Mouse (Mus musculus): ENCODE data around the gene 0610030E20Rik.

The 0610030E20Rik gene

DNA sequence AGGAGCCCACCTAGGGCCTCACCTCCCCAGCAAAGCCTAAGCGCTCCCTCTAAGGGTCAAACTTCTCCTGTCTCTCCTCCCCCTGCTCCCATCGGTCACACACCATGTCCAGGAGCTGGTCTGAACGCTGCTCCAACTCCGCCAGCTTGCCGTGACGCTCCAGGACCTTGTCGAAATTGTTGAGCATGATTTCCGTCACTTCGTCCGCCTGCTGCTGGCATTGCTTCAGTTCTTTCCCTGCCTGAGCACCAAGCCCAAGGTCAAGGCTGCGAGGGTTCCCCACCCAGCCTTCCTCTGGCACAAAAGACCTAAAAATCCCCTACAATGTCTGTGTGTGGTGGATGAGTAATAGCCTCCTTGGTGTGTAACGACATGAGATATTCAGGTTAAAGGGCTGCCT lies 23.0 kb downstream of the 0610030E20Rik start:
- in situ Hi-C loops (cut with MseI, MboI): no loop called here

DNA sequence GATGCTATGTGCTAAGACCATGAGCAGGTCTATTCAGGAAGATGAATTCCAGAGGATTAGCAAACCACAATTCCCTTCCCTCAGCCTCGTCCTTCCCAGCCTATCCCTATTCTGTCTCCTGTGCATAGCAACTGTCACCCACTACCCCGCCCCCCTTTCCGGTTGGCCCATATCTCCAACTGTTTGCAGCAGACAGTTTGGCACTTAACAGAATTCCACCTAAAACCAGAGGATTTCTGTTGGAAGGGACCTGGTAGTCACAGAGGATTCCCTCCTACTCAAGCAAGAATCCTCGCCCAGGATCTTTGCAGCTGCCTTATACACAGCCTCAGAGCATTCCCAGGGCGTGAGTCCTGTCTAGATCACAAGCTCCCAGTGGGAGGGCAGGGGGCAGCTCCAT lies 24.0 kb downstream of the 0610030E20Rik start:
- in situ Hi-C loops (cut with MseI, MboI): no loop called here

DNA sequence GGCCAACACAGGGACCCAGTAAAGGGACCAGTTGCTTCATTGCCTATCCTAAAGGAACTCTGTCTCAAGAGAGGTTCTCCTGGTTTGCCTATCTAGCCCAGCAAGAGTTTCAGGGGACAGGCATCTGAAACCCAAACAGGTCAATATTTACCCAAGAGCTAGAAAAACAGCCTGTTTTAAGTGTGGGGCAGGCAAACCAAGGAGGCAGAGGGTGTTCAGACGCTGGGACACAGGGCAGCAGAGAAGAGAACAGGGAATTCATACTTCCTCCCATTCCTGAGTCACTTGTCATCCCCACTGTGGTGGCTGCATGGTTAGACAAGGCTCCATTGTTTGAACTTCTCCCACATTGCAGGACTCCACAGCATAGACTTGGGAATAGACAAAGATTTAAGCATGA lies 24.5 kb downstream of the 0610030E20Rik start:
- in situ Hi-C loops (cut with MseI, MboI): no loop called here

DNA sequence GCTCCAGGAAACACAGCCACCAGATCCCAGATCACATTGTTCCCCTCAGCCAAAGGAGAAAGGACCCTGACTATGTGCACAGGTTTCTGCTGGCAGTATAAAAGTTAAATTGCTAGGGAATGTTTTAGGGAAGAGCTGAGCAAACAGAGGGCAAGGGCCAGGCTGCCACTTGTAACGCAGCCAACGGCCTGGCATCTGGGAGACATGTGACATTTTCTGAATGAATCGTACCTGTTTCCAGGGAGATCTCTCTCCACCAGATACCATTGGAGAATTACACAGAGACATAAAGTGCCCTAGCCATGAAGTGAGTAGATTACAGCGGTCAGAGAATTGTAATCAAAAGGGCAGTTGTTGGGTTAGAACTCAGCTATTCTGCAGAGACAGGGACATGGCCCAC lies 26.1 kb downstream of the 0610030E20Rik start:
- in situ Hi-C loops (cut with MseI, MboI): no loop called here

DNA sequence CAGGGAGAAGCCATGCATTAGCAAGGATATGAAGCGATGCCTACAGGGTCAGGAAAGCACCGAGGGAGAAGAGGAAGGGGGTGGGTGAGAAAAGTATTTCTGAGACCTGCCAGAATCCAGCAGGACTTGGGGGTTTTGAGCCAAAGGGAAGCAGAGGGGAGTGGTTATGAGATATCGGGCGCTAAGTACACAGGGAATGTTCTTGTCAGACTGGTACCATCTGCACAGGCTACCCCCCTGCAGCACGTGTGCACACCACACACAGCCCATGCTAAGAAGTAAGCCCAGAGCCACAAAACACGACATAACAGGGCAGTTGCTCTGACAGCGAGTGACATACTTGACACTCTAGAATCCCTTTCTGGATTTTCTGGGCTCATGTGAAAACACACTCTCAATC lies 27.1 kb downstream of the 0610030E20Rik start:
- in situ Hi-C loops (cut with MseI, MboI): no loop called here

- in situ Hi-C loops (cut with MseI, MboI): no loop called here
Measured at GRCm38 (mm10) chr6:72374820-72375563, 27.9 kb downstream of the 0610030E20Rik start.

- in situ Hi-C loops (cut with MseI, MboI): no loop called here
Measured at GRCm38 (mm10) chr6:72378510-72379234, 31.6 kb downstream of the 0610030E20Rik start.

DNA sequence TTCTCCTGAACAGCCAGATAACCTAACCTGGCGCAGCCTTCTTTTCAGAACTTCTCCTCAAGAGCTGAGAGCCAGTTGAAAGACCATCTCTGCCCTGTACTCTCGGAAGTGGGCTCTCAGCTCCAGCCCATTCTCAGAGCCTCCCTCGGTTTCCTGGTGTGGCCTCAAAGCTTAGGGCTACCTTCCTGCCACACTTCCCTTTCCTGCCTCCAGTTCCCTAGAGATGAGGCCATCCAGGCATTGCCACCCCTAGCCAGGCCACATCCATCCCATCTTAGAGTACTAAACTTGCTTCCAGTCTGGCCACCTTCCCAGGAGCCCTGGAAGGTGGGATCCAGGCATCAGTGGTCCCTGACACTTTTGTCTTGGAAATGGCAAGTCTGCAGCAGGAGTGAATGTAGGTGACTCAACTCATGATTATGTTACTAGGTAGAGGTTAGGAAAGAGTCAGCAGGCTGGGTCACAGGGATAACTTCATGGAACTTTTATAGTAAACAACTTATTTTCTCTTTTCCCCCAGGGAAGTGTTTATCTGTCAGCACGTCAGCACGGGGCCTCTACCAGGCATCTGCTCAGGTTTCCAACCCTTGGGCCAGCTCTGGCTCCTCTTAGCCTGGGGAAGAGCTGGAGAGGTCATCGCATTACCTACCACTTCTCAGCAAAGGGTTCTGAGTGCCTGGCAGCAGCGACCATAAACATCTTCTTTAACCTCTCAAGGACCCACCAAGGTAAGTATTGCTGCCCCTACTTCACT lies 32.4 kb downstream of the 0610030E20Rik start:
- in situ Hi-C loops (cut with MseI, MboI): no loop called here

DNA sequence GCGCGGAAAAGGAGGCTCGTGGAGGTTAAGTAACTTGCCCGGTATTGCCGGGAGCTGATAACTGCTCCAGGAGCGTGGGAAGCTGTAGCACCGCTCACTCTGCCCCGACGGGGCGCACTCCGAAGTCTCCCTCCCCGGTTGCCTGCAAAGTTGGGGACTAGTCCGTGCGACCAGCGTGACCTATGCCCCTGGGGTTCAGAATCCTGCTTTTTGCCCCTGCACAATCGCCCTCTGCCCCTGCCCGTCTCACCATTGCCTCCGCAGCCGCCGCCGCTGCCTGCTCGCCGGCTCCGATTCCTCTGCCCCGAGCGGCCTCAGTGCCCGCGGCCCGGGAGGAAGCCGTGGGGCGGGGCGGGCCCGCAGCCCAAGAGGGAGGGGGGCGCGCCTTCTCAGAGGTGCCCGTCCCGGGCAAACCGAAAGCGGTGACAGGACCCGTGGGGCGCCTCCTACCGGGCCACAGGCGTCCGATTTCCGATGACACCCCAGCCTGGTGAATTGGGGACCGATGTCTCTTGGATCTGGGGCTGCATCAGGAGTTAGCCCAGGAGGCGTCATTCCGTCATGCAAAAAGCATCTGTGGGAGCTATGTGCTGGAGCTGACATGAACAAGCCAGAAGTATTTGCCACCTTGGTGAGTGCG lies 33.1 kb downstream of the 0610030E20Rik start, which contains the start of gene Vamp5:
Gene Vamp5, minus strand, starts transcription at position 338 of the 640 bp plus-strand sequence.
- in situ Hi-C loops (cut with MseI, MboI): no loop called here

DNA sequence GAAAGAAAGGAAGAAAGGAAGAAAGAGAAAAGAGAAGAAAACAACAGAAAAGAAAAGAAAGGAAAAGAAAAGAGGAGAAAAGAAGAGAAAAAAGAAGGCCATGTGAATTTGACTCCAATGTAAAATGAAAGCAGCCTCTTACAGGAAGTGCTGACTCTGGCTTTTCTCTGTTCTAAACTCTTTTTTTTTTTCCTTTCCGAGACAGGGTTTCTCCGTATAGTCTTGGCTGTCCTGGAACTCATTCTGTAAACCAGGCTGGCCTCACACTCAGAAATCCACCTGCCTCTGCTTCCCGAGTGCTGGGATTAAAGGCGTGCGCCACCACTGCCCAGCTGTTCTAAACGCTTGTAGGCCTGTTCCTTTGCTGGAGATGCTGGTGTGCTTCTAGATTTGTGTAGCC lies 35.4 kb downstream of the 0610030E20Rik start:
- in situ Hi-C loops (cut with MseI, MboI): no loop called here

GRCm38 (mm10) chr6:72383142-72383820 lies 36.2 kb downstream of the 0610030E20Rik start:
- in situ Hi-C loops (cut with MseI, MboI): no loop called here

DNA sequence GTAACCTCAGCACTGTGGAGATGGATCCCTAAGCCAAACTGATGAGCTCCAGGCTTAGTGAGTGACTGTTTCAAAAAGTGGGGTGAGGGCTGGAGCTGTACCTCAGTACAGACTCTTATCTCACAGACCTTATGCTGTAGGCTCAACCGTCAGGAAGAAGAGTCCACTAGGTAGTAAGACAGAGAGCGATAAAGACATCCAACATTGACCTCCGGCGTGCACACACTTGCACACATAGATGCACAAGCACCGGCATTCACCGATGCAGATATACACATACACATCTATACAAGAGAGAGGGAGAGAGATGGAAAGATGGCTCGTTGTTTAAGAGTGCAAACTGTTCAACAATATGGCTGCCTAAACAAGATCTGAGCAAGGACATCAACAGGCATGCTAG lies 36.8 kb downstream of the 0610030E20Rik start:
- in situ Hi-C loops (cut with MseI, MboI): no loop called here

DNA sequence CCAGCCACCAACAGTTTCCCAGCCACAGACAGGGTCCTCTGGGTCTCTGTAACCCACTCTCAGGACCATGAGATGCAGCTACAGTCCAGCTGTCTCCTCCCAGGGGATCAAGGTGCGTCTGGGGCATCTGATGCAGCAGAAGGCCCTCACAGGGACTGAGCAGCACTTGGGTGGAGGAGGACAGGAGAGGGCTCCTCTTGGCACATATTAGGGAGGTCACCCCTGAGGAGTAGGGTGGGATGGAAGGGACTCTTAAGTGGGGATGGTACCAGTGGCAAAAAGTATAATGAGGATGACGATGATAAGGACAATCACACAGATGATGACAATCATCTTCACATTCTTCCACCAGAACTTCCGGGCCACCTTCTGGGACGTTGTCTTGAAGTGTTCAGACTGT lies 38.1 kb downstream of the 0610030E20Rik start:
- in situ Hi-C loops (cut with MseI, MboI): no loop called here

- in situ Hi-C loops (cut with MseI, MboI): no loop called here
Measured at GRCm38 (mm10) chr6:72386561-72386960, 39.4 kb downstream of the 0610030E20Rik start.

GRCm38 (mm10) chr6:72387816-72388215 lies 40.7 kb downstream of the 0610030E20Rik start:
- in situ Hi-C loops (cut with MseI, MboI): no loop called here

- in situ Hi-C loops (cut with MseI, MboI): no loop called here
Measured at GRCm38 (mm10) chr6:72388266-72388665, 41.1 kb downstream of the 0610030E20Rik start.

DNA sequence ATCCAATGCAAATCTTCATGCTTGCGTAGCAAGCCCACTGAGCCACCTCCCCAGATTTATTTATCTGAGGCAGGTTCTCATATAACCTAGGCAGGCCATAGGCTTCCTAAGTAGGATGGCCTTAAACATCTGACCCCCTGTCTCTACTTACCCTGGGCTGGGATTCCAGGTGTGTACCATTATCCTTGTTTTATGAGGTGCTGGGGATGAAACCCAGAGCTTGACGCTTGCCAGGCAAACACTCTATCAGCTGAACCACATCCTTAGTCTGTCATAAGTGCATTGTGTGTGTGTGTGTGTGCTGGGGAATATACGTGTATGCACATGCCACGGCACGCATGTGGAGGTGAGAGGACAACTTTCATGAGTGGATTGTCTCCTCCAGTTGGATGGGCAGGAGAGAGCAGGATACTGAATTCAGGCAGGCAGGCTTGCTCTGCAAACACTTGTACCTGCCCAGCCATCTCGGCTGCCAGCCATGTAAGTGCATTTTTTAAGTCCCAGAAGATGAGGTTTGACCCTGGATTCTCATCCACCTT lies 41.7 kb downstream of the 0610030E20Rik start:
- in situ Hi-C loops (cut with MseI, MboI): no loop called here

DNA sequence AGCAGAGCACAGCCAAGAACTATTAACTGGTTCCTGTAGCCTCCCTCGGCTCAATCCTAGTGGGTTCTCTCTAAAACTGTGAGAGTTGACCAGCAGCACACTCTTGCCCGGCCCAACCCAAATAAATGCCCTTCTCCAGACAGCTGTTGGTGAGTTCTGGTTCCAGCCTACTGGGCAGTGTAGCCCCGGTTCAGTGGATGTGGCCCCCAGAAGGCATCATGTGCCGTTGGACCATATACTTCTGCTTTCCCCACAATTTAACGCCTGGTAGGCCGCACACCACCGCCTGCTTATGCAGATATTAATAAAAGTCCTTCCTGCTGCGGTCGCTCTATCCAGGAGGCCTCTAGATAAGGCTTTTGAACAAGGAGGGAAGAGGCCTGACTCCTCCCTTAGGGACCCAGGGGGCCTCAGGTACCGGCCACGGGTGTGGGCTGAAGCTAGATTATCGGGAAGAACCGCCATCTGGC lies 42.4 kb downstream of the 0610030E20Rik start:
- in situ Hi-C loops (cut with MseI, MboI): no loop called here

DNA sequence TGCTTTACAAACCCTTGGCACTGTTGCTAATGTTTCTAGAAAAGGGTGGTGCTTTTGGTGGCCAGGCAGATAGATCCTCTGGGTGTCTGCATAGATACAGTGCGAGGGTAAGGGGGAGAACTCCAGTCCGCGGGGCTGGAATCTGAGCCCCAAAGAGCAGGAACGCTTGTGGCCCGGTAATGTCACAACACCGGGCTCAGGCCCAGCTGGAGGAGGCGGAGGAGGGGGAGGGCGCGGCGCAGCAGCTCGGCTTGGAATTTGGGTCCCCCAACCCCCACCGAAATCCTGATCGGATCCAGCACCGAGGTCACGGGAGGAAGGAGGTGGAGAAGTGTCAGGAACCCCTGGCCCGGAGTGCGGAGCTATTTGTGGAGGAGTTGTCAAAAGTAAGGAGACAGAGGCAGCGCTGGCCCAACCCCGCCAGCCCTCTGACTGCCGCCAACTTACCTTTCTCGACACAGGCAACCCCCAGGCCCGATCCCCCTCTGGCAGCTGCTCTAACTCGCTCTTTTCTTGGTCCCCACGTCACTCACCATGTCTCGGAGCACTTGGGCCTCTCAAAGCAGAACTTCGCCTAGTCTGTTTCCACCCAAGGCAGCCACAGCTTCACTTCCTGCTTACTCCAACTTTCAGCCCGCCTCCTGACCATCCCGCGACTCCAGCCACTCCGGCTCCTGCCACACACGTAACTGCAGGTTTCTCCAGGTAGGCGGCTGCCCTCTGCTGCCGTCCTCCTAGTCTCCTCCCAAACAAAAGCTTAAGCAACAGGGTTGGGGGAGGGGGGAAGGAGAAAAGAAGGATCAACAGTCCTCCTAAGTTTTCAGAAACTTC lies 43.0 kb downstream of the 0610030E20Rik start, which contains the start of gene Vamp8:
Gene Vamp8, minus strand, starts transcription at position 763 of the 831 bp plus-strand sequence.
- in situ Hi-C loops (cut with MseI, MboI): no loop called here

All from mouse trophoblast stem cell (cell line).